Mouse (Mus musculus) megakaryocyte, embryonic 14.5 days (primary cell): Measurements from ENCODE around the gene Cers5.

Source experiments
- FLI1 ChIP-seq: IDR thresholded peaks from 2 replicates; pipeline ENCODE4 v1.6.1; 2012; ENCODE audit warnings: low read length, inconsistent platforms, mixed read lengths
- GATA1 ChIP-seq: IDR thresholded peaks from 3 replicates; pipeline ENCODE4 v1.6.1; 2012; ENCODE audit warnings: mixed read lengths, low read length, inconsistent platforms, borderline replicate concordance

- TF ChIP-seq GATA1 = no peak
- TF ChIP-seq FLI1 = no peak
Observed at GRCm38 (mm10) chr15:99813639-99814038, 41.0 kb upstream of the Cers5 start.
